Mouse (Mus musculus): ENCODE measurements around the gene Rpl36a-ps1.
"Not testable (repeated sequence)": the region's sequence is repeated elsewhere in the genome, so short reads cannot be mapped to it uniquely, and the experiment has no call there.

Gene Rpl36a-ps1

GRCm38 (mm10) chr14:98994218-98994617 lies at the start of gene Rpl36a-ps1:
Gene Rpl36a-ps1, minus strand, starts transcription at chr14:98994318.
- DNase-seq: no peak

GRCm38 (mm10) chr14:99043499-99043898 lies 49.4 kb upstream of the Rpl36a-ps1 start:
- DNase-seq: no peak

- no peak for DNase-seq
These were observed 47.3 kb upstream of the Rpl36a-ps1 start for GRCm38 (mm10) chr14:99041416-99041815.

- DNase-seq: not testable (repeated sequence)
These were observed 45.2 kb upstream of the Rpl36a-ps1 start for GRCm38 (mm10) chr14:99039308-99039707.

- no peak for DNase-seq
These were observed 43.6 kb upstream of the Rpl36a-ps1 start for GRCm38 (mm10) chr14:99037703-99038102.

- DNase-seq: no peak
These were observed 41.9 kb upstream of the Rpl36a-ps1 start for GRCm38 (mm10) chr14:99036039-99036438.

GRCm38 (mm10) chr14:99034851-99035250 lies 40.7 kb upstream of the Rpl36a-ps1 start:
- not testable (repeated sequence) for DNase-seq

- no peak for DNase-seq
These were observed 38.5 kb upstream of the Rpl36a-ps1 start for GRCm38 (mm10) chr14:99032596-99032995.

GRCm38 (mm10) chr14:99031337-99031873 lies 37.3 kb upstream of the Rpl36a-ps1 start:
- no peak for DNase-seq

- DNase-seq: no peak
These were observed 35.9 kb upstream of the Rpl36a-ps1 start for GRCm38 (mm10) chr14:99029987-99030386.

- DNase-seq: no peak
These were observed 28.4 kb upstream of the Rpl36a-ps1 start for GRCm38 (mm10) chr14:99022346-99023086.

- no peak for DNase-seq
These were observed 25.2 kb upstream of the Rpl36a-ps1 start for GRCm38 (mm10) chr14:99019136-99019808.

- DNase-seq: no peak
These were observed 24.6 kb upstream of the Rpl36a-ps1 start for GRCm38 (mm10) chr14:99018691-99019090.

GRCm38 (mm10) chr14:99010920-99011313 lies 16.8 kb upstream of the Rpl36a-ps1 start:
- no peak for DNase-seq

- peak; percentile 26 for DNase-seq
These were observed 16.3 kb upstream of the Rpl36a-ps1 start for GRCm38 (mm10) chr14:99010224-99010919.

GRCm38 (mm10) chr14:98992482-98992881 lies 1.6 kb downstream of the Rpl36a-ps1 start:
- no peak for DNase-seq

- DNase-seq: no peak
These were observed 3.5 kb downstream of the Rpl36a-ps1 start for GRCm38 (mm10) chr14:98990636-98991035.

- DNase-seq: no peak
These were observed 4.3 kb downstream of the Rpl36a-ps1 start for GRCm38 (mm10) chr14:98989818-98990217.

GRCm38 (mm10) chr14:98971921-98972320 lies 22.2 kb downstream of the Rpl36a-ps1 start:
- peak; percentile 6 for DNase-seq

GRCm38 (mm10) chr14:98958978-98959658 lies 35.0 kb downstream of the Rpl36a-ps1 start:
- no peak for DNase-seq

GRCm38 (mm10) chr14:98956788-98957187 lies 37.3 kb downstream of the Rpl36a-ps1 start:
- DNase-seq: no peak

- no peak for DNase-seq
These were observed 41.7 kb downstream of the Rpl36a-ps1 start for GRCm38 (mm10) chr14:98952441-98952840.
